Mouse (Mus musculus): ENCODE measurements around the gene Rbp7. TPM values are rescaled to one million over a fixed set of nuclear protein-coding genes. Genes with fewer than 3 reads are reported as not detected.

Gene Rbp7
- polyA plus RNA-seq, 1 experiment, result not detected

DNA sequence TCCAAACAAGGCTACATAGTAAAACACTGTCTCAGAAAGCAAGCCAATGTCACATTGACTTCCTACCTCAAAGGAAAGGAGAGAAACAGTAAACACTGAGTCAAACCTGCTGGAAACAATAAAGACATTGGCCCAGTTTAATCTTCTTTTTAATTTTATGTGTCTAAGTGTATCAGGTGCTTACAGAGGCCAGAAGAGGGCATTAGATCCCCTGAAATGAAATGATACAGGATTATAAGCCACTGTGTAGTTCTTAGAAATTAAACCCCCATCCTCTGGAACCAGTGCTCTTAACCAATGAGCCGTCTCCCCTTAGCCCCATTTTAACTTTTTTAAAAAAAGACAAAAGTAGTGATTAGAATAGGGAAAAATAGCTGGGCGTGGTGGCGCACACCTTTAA is 40.5 kb downstream of the Rbp7 start:
- Histone ChIP-seq H3K4me3 (replicated peaks) (no peak overlapping the region), H3K9me3 (peaks cover 5% of the 10 kb centered on the region), H3K36me3 (replicated peaks; ENCODE audit: low read length) (peaks cover 55% of the 10 kb centered on the region), H3K4me1 (peaks cover 48% of the 10 kb centered on the region), H3K27me3 (replicated peaks) (no peaks in the 10 kb centered on the region)
- TF ChIP-seq FLI1 (IDR thresholded peaks at IDR 0.05; ENCODE audit: low read length), result no peak
- TF ChIP-seq GATA1 (IDR thresholded peaks at IDR 0.05; ENCODE audit: borderline replicate concordance, low read length), result no peak

DNA sequence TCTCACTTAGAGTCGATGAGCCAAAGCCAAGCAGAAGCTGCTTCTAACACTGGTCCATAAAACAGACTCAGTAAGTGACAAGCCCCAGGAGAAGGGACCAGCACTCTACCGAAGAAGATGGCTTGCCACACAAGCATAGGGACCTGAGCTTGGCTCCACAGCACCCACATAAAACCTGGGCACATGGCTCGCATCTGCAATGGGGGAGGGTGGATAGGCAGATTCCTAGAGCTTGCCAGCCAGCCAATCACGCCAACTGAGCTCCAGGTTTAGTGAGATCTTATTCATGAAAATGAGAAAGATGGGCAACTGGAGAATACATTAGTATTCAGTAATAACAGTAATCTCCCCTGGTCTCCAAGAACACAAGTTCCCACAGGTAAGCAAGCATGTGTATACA is 45.0 kb downstream of the Rbp7 start:
- TF ChIP-seq GATA1 (IDR thresholded peaks at IDR 0.05; ENCODE audit: borderline replicate concordance, low read length) (no peak), FLI1 (IDR thresholded peaks at IDR 0.05; ENCODE audit: low read length) (no peak)
- peaks cover 26% of the 10 kb centered on the region for H3K4me1 ChIP-seq
- no peak overlapping the region for H3K4me3 ChIP-seq (replicated peaks)
- no peaks in the 10 kb centered on the region for H3K27me3 ChIP-seq (replicated peaks)
- peaks cover 64% of the 10 kb centered on the region for H3K36me3 ChIP-seq (replicated peaks; ENCODE audit: low read length)
- peaks cover 4% of the 10 kb centered on the region for H3K9me3 ChIP-seq

DNA sequence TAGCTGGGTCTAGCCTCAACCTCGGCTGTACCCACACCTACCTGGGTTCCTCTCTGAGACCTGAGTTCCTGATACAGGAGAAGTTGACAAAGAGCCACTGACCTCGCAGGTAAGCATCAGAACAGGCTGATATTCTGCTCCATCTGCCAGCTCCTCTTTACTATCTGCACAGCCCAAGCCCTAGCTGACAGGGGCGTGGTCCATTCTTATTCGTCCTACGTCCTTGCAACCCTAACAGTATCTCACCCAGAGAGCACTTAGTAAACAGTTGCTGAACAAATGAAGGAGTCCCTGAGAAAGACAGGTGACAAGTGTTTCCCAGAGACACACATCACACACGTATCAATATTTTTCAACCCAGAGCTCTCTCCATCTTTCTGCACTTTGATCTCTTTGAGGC is 46.4 kb downstream of the Rbp7 start:
- Histone ChIP-seq H3K4me1 (peaks cover 33% of the 10 kb centered on the region), H3K9me3 (peaks cover 4% of the 10 kb centered on the region), H3K36me3 (replicated peaks; ENCODE audit: low read length) (peaks cover 66% of the 10 kb centered on the region), H3K4me3 (replicated peaks) (no peak overlapping the region), H3K27me3 (replicated peaks) (no peaks in the 10 kb centered on the region)
- TF ChIP-seq FLI1 (IDR thresholded peaks at IDR 0.05; ENCODE audit: low read length) (no peak), GATA1 (IDR thresholded peaks at IDR 0.05; ENCODE audit: borderline replicate concordance, low read length) (no peak)

DNA sequence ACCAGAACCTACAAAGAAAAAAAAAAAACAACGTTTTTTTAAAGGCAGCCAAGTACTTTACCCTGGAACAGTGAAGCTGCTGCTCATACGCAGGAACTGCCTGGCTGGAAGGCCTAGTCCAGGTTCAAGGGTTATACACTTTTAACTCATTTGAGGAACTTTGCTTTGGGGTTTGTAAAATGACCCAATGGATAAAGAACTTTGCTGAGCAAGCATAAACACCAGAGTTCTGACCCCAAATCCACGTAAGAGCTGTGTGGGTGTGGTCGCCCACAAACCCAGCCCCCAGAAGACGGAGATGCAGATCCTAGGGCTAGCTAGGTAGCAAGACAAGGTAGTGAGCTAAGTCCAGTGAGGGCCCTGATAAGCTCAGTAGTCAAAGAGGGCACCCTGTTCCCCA is 47.3 kb downstream of the Rbp7 start:
- Histone ChIP-seq H3K9me3 (peaks cover 4% of the 10 kb centered on the region), H3K36me3 (replicated peaks; ENCODE audit: low read length) (peaks cover 62% of the 10 kb centered on the region), H3K27me3 (replicated peaks) (no peaks in the 10 kb centered on the region), H3K4me3 (replicated peaks) (no peak overlapping the region), H3K4me1 (peaks cover 41% of the 10 kb centered on the region)
- no peak for TF ChIP-seq FLI1 (IDR thresholded peaks at IDR 0.05; ENCODE audit: low read length)
- no peak for TF ChIP-seq GATA1 (IDR thresholded peaks at IDR 0.05; ENCODE audit: borderline replicate concordance, low read length)

DNA sequence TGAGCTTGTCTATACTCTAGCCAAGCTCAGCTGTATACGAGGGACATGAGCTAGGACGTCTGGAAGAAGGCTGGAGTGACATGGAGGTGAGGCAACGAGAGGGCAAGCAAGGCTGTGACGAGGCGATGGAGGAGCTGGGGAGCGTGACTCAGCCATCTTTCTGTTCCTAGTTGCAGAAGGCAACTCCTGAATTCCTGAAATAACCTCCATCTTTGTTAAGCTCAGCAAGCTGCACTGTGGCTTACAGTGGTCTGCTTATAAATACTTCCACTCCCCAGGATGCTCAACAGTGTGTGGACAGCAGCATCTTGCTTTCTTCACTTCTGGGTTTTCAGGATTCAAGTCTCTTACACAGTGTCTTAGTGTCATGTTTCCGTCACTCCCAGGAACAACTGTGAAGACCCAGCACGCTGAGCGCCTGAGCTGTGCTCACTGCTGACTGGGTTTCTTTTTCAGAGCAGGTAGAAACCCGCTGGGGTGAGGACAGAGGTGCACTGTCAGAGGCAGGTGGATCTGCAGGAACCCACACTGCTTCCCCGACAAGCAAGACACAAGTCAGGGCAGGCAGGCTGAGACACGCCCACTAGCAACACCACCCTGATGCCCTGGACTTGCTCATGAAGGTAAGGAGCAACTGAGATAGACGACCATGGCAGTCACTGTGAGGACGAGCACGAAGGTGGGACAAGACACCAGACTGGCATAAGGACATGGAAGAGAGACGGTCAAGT is 48.9 kb downstream of the Rbp7 start:
- peaks cover 51% of the 10 kb centered on the region for H3K4me1 ChIP-seq
- H3K36me3 ChIP-seq (replicated peaks; ENCODE audit: low read length), result peaks cover 57% of the 10 kb centered on the region
- peaks cover 4% of the 10 kb centered on the region for H3K9me3 ChIP-seq
- H3K4me3 ChIP-seq (replicated peaks), result peak overlapping the region; percentile 42
- no peak for TF ChIP-seq FLI1 (IDR thresholded peaks at IDR 0.05; ENCODE audit: low read length)
- no peak for TF ChIP-seq GATA1 (IDR thresholded peaks at IDR 0.05; ENCODE audit: borderline replicate concordance, low read length)
- no peaks in the 10 kb centered on the region for H3K27me3 ChIP-seq (replicated peaks)

DNA sequence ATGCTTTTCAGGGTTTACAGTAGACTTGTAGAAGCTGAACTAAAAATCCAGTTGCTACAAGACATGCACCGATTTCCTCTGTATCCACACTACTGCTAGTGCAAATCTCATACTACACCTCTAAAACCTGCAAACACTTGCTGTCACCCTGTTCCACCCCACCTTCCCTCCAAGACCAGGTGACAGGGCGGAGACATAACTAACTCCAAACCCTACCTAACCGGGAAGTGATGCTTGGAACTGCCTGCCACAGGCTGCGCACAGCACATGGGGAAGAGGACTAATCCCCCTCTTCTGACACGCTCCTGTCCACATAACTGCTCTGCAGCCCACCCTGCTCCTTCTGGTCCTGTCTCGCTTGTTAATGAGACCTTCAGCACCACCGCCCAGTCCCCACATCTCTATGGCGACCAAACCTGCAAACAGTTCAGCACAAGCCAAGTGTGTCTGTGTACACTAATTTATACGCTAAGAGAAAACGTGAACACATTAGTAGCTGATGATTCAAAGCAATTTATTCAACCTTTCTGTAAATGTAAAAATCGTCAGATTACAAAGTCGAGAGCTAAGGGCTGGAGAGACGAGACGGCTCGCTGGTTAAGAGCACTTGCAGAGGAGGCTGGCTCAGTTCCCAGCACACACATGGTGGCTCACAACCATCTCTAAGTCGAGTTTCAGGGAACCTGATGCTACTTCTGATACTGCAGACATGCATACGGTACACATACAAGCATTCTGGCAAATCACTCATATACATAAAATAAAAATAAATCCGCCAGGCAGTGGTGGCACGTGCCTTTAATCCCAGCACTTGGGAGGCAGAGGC is 49.9 kb downstream of the Rbp7 start:
- Histone ChIP-seq H3K4me1 (peaks cover 57% of the 10 kb centered on the region), H3K27me3 (replicated peaks) (no peaks in the 10 kb centered on the region), H3K4me3 (replicated peaks) (no peak overlapping the region), H3K9me3 (no peaks in the 10 kb centered on the region), H3K36me3 (replicated peaks; ENCODE audit: low read length) (peaks cover 48% of the 10 kb centered on the region)
- TF ChIP-seq FLI1 (IDR thresholded peaks at IDR 0.05; ENCODE audit: low read length), result no peak
- TF ChIP-seq GATA1 (IDR thresholded peaks at IDR 0.05; ENCODE audit: borderline replicate concordance, low read length), result no peak

DNA sequence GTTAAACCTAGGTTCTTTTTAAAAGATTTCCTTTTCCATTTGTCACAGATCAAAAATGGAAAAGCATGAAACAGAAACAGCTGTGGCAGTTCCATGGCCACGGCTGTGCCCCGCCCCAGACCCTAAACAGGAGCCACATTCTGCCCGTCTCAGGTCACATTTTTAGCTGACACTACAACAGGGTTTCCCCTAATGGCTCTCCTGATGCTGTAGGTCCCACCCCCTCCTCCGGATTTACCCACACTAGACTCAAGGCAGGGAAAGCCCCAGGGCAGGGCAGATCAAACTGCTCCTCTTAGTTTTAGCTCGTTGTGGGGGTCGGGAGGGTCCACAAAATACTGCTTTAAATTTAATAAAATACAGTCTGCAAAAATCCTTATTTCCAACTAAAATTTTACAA is 51.7 kb downstream of the Rbp7 start:
- TF ChIP-seq FLI1 (IDR thresholded peaks at IDR 0.05; ENCODE audit: low read length), result no peak
- no peak for TF ChIP-seq GATA1 (IDR thresholded peaks at IDR 0.05; ENCODE audit: borderline replicate concordance, low read length)
- no peaks in the 10 kb centered on the region for H3K27me3 ChIP-seq (replicated peaks)
- peaks cover 63% of the 10 kb centered on the region for H3K4me1 ChIP-seq
- no peak overlapping the region for H3K4me3 ChIP-seq (replicated peaks)
- no peaks in the 10 kb centered on the region for H3K9me3 ChIP-seq
- H3K36me3 ChIP-seq (replicated peaks; ENCODE audit: low read length), result peaks cover 48% of the 10 kb centered on the region

DNA sequence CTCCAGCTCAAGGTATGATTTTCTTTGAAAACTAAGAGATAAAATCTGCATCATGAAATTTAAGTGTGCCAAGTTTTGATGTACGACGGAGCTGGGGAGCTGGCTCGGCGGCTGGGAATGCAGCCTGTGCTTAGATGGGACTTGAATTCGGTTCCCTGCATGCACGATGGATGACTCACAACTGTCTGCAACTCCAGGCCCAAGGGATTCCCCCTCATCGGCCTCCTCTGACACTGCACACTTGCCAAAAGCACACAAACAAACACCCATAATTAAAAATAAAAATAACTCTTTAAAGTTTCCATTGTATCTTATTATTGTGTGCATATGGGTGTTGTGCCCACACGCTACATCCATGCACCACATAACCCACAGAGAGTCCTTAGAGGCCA is 53.2 kb downstream of the Rbp7 start:
- peaks cover 64% of the 10 kb centered on the region for H3K4me1 ChIP-seq
- H3K9me3 ChIP-seq, result no peaks in the 10 kb centered on the region
- no peaks in the 10 kb centered on the region for H3K27me3 ChIP-seq (replicated peaks)
- no peak overlapping the region for H3K4me3 ChIP-seq (replicated peaks)
- TF ChIP-seq FLI1 (IDR thresholded peaks at IDR 0.05; ENCODE audit: low read length) (no peak), GATA1 (IDR thresholded peaks at IDR 0.05; ENCODE audit: borderline replicate concordance, low read length) (no peak)
- peaks cover 55% of the 10 kb centered on the region for H3K36me3 ChIP-seq (replicated peaks; ENCODE audit: low read length)

DNA sequence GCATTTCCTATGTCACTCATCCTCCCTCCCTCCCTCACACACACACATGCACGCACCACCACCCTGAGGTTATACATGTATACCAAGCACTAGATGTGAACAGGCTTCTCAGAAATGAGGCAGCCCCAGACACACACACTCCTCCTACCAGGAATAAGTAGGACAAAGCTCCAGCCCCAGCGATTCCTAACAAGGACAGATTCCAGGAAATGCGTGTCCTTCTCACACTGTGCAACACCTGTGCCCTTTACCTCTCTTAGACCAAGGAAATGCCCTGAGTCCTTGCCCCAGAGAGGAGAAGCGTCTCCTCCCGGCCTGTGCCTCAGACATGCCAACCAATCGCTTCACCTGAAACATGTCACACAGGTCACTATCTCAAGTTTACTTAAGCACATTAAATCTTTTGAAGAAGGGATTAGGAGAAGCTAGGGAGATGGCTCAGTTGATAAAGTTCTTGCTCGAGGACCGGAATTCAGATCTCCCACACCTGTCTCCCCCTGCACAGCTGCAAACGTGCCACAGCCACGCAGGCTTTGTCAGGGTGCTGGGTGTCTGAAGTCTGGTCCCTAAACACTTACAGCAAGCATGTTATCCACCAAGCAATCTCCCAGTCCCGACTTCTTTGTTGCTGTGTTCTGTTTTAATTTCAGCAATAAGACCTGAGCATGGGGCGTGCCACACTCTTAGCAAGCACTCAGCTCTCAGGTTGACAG is 53.7 kb downstream of the Rbp7 start:
- Histone ChIP-seq H3K27me3 (replicated peaks) (no peaks in the 10 kb centered on the region), H3K36me3 (replicated peaks; ENCODE audit: low read length) (peaks cover 56% of the 10 kb centered on the region), H3K9me3 (no peaks in the 10 kb centered on the region), H3K4me1 (peaks cover 62% of the 10 kb centered on the region), H3K4me3 (replicated peaks) (no peak overlapping the region)
- TF ChIP-seq GATA1 (IDR thresholded peaks at IDR 0.05; ENCODE audit: borderline replicate concordance, low read length), result no peak
- TF ChIP-seq FLI1 (IDR thresholded peaks at IDR 0.05; ENCODE audit: low read length), result no peak

Other genes starting within 250 kb of the Rbp7 start
- gene Kif1b, start 147.3 kb downstream of the Rbp7 start, polyA plus RNA-seq (2012; ENCODE audit: insufficient read depth, low replicate concordance), result 0.87 TPM in 1 of 2 replicates, not detected in the other
- gene Ube4b, start 28.2 kb downstream of the Rbp7 start, polyA plus RNA-seq (2012; ENCODE audit: insufficient read depth, low replicate concordance), result 134 and 196 TPM in 2 replicates
- not detected in 2 replicates for gene Tmem274, start 22.4 kb upstream of the Rbp7 start, polyA plus RNA-seq (2012; ENCODE audit: insufficient read depth, low replicate concordance)
- gene Nmnat1, start 30.2 kb upstream of the Rbp7 start, polyA plus RNA-seq (2012; ENCODE audit: insufficient read depth, low replicate concordance), result 2.9 TPM in 1 of 2 replicates, not detected in the other
- 8.1 TPM in 1 of 2 replicates, not detected in the other for gene Lzic, start 30.3 kb upstream of the Rbp7 start, polyA plus RNA-seq (2012; ENCODE audit: insufficient read depth, low replicate concordance)
- 1.0 and 14.5 TPM in 2 replicates for gene Ctnnbip1, start 63.3 kb upstream of the Rbp7 start, polyA plus RNA-seq (2012; ENCODE audit: insufficient read depth, low replicate concordance)
- gene Clstn1, start 131.5 kb upstream of the Rbp7 start, polyA plus RNA-seq (2012; ENCODE audit: insufficient read depth, low replicate concordance), result 10.0 and 13.2 TPM in 2 replicates
- gene Pik3cd, start 247.6 kb upstream of the Rbp7 start, polyA plus RNA-seq (2012; ENCODE audit: insufficient read depth, low replicate concordance), result 40.4 and 46.2 TPM in 2 replicates

Data from megakaryocyte, embryonic 14.5 days (primary cell).